Mouse (Mus musculus): ENCODE measurements around the gene Arl5c. TPM values are rescaled to one million over a fixed set of nuclear protein-coding genes. Genes with fewer than 3 reads are reported as not detected.

Gene Arl5c
- total RNA-seq, 2 experiments from 2014 or later = 6.1 to 7.6 TPM

GRCm38 (mm10) chr11:97968385-97968784, 27.6 kb downstream of the Arl5c start:
- no peak for ATAC-seq (replicated peaks; ENCODE audit: poor library complexity)

DNA sequence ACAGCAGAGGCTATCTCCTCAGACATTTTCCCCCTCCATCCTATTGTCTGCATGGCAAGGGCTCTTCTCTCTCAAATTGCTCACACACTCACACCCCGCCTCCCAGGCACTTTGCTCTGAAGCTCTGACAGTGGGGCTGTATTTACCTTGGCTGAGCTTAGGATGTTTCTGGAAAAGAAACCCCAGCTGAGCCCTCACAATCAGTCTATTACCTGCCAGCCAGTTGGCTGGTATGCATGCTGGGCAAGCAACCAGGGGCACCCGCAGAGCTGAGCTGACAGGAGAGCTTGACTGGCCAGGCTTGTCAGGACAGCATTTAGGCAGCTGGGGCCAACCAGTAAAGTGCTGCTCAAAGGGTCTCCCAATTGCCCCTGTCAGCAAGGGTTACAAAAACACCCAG, 28.9 kb downstream of the Arl5c start:
- no peak for ATAC-seq (replicated peaks; ENCODE audit: poor library complexity)

GRCm38 (mm10) chr11:97960907-97961306, 35.1 kb downstream of the Arl5c start:
- ATAC-seq (replicated peaks; ENCODE audit: poor library complexity) = no peak

DNA sequence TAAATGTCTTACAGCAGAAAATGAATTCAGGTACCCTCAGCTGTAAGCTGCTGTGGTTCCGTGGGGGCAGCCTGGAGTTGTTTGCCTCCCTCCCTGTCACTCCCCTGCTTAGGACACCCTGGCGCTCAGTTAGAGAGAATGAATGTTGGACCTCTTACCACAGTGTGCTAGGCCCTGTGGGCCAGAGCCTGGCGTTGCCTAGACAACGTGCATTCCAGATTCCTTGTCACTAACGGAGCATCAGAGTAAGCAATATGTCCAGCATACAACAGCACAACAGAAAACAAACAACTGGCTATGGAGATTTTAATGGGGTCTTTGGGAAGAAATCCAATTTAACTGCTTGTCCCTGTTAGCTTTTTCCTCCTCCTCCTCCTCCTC, 36.7 kb downstream of the Arl5c start:
- ATAC-seq (replicated peaks; ENCODE audit: poor library complexity) = no peak

GRCm38 (mm10) chr11:97958641-97959299, 37.2 kb downstream of the Arl5c start:
- no peak for ATAC-seq (replicated peaks; ENCODE audit: poor library complexity)

DNA sequence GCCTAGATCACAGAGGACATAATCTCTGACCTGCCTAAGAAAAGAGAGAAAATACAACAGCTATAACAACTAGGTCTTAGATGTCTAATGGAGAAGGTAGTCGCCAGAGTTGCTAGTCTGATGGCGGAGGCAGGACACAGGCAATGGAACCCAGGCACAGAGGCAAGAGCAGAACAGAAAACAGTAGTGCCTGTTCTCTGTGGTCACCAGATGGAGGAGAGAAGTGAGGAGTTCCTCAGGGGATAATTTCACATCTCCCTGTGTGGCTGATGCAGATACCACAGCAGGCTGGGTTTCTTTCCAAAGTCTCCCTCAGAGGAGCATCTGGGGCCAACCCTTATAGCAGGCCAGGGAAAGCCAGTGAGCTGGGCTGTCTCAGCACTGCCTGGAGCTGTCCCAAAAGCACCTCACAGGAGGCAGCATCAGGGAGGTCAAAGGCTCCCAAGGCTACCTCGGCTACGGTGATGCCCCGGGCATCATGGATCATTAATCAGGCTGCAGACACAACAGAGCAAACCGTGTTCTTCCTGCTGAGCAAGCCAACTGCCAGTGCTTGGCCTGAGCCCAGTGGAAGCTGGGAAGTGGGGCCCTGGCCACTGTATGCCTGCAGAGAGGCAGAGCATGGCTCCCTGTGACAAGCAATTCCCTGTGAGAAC, 38.9 kb downstream of the Arl5c start:
- peak; percentile 47 for ATAC-seq (replicated peaks; ENCODE audit: poor library complexity)

- ATAC-seq (replicated peaks; ENCODE audit: poor library complexity) = no peak
These were observed 40.1 kb downstream of the Arl5c start for GRCm38 (mm10) chr11:97955915-97956314.

- no peak for ATAC-seq (replicated peaks; ENCODE audit: poor library complexity)
These were observed 40.7 kb downstream of the Arl5c start for GRCm38 (mm10) chr11:97955146-97955902.

DNA sequence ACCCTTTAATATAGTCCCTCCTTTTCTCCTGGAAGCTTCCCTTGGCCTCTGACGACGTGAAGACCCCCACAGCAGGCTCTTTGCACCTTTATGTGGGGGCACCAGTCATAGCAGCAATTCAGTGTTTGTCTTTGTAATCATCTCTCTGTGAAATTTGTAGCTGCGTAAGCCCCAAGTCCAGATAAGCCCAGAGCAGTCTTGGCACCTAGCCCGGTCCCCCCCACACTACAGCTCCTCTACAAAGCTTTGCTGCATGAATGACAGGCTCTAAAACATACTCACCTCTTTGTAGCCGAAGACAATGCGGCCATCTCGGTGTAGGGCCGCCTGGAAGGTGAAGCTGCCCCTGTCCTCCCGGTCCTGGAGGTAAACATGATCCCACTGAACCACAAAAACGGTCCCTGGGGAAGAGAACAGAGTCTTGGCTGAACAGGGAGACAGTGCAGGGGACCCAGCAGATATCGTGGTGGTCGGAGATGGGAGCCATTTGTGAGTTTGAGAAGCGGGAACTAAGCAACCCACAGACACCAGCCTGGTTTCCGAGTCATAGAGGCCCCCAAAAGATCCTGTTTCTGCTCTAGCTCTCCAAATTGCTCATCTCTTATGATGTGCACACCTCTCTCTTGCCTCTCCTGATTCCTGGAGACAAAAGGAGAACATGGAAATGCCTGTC, 41.4 kb downstream of the Arl5c start:
- ATAC-seq (replicated peaks; ENCODE audit: poor library complexity) = peak; percentile 40

DNA sequence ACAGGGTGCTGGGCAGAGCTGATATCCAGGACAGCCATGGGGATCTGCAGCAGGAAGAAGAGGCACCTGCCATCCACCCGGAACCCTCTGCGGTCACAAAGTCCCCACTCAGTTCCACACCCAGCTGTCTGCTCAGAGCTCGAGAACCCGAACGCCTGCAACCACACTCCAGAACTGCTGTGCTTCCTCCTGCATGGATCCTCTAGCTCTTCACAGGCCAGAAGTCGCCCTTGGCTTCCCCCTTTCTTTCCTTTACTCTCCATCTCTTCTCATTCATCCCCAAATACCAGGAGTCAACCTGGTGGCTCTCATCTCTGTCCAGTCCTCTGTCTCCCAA, 42.1 kb downstream of the Arl5c start:
- ATAC-seq (replicated peaks; ENCODE audit: poor library complexity) = no peak

GRCm38 (mm10) chr11:97953179-97953938, 42.6 kb downstream of the Arl5c start:
- no peak for ATAC-seq (replicated peaks; ENCODE audit: poor library complexity)

DNA sequence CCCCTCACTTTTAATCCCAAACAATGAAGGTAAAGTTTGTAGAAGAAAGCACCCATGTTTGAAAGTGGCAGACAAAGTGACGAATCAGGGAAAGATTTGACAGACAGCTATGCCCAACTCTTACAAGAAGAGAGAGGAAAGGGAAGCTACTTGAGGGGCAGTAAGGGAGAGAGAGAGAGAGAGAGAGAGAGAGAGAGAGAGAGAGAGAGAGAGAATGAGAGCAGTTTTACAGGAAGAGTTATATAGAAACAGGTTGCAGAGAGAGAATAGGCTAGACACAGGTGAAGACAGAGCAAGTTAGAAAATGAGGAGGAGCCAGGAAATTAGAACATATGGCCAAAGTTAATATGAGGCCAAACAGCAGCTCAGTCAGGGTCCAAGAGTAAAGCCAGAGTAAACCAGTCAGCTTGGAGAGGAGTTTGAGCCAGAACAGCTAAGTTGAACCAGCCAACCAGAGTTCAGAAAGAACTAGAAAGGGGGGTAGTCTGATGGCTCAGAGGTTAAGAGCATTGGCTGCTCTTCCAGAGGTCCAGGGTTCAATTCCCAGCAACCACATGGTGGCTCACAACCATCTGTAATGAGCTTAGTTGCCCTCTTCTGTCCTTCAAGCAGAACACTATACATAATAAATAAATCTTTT, 43.5 kb downstream of the Arl5c start:
- ATAC-seq (replicated peaks; ENCODE audit: poor library complexity) = no peak

GRCm38 (mm10) chr11:97949703-97950475, 46.1 kb downstream of the Arl5c start:
- peak; percentile 88 for ATAC-seq (replicated peaks; ENCODE audit: poor library complexity)

- peak; percentile 65 for ATAC-seq (replicated peaks; ENCODE audit: poor library complexity)
These were observed 48.6 kb downstream of the Arl5c start for GRCm38 (mm10) chr11:97947426-97947825.

GRCm38 (mm10) chr11:97945738-97946289, 50.2 kb downstream of the Arl5c start:
- ATAC-seq (replicated peaks; ENCODE audit: poor library complexity) = peak; percentile 27; the same call in 1 of the 2 replicates

- no peak for ATAC-seq (replicated peaks; ENCODE audit: poor library complexity)
These were observed 51.0 kb downstream of the Arl5c start for GRCm38 (mm10) chr11:97945031-97945430.

DNA sequence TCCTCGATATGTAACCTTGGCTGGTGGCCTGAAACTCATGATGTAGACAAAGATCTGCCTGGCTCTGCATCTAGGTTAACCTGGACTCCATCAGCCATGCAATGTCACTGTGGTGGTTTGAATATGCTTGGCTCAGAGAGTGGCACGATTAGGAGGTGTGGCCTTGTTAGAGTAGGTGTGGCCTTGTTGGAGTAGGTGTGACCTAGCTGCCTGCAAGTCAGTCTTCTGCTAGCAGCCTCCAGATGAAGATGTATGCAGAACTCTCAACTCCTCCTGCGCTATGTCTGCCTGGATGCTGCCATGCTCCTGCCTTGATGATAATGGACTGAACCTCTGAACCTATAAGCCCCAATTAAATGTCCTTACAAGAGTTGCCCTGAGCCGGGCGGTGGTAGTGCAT, 52.7 kb downstream of the Arl5c start:
- peak; percentile 21; the same call in 1 of the 2 replicates for ATAC-seq (replicated peaks; ENCODE audit: poor library complexity)

DNA sequence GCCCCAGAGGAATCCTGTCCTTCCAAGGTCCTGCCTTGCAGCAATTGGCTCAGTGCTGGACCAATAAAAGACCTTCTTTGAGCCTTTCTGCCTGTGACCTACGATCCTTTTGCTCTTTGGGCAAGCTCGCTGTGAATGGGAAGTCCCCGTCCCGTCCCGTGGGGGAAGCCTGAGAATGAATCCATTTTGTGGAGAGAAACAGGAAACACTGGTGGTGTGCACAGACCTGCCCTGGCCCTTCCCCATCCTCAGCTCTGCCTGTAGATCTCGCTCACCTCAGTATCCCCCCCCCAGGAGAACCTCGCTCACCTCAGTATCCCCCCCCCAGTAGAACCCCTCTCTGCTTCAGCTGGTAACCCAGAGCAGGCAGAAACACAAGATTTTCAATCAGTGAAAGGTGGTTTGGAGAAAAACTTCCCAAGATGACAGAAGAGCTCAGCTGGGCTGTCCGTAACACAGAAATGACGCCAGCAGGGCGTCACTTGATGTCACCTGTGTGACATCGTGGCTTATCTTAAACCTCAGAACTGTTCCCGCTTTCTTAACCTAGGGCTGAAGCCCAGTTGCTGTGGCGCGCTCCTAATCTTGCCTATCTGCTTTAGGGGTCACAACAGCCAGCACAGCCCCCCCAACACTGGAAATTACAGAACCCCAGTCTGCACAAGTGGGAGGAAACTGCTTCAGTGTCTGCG, 53.4 kb downstream of the Arl5c start:
- peak; percentile 39; the same call in 1 of the 2 replicates for ATAC-seq (replicated peaks; ENCODE audit: poor library complexity)
